Mouse (Mus musculus): ENCODE measurements around the gene S100a5. TPM values are rescaled to one million over a fixed set of nuclear protein-coding genes. Genes with fewer than 3 reads are reported as not detected.

The S100a5 gene
- polyA plus RNA-seq (2011; ENCODE audit: insufficient read length, low read depth, missing spikeins) = not detected in 2 replicates

GRCm38 (mm10) chr3:90608223-90608622 is at the start of gene S100a5:
Gene S100a5, plus strand, starts transcription at chr3:90608523.
- Histone ChIP-seq H3K4me3 (ENCODE audit: insufficient read depth, low read length) (no peak within 1 kb of the TSS), H3K27ac (ENCODE audit: insufficient read depth, low read length) (no peak within 1 kb of the TSS), H3K4me1 (ENCODE audit: control insufficient read depth, insufficient read depth, low read length) (peaks cover 26% of the 10 kb centered on the region)
- TF ChIP-seq CTCF (IDR thresholded peaks at IDR 0.05; ENCODE audit: borderline replicate concordance, insufficient read depth, low read length) (no peak), POLR2A (IDR thresholded peaks at IDR 0.05; ENCODE audit: low read depth, low read length) (no peak)

GRCm38 (mm10) chr3:90560008-90560628 is 48.2 kb upstream of the S100a5 start, which contains the start of gene S100a3:
Gene S100a3, plus strand, starts transcription at chr3:90560578.
- no peak for TF ChIP-seq CTCF (IDR thresholded peaks at IDR 0.05; ENCODE audit: borderline replicate concordance, insufficient read depth, low read length)
- no peak for TF ChIP-seq POLR2A (IDR thresholded peaks at IDR 0.05; ENCODE audit: low read depth, low read length)
- H3K4me1 ChIP-seq (ENCODE audit: control insufficient read depth, insufficient read depth, low read length) = no peaks in the 10 kb centered on the region
- H3K4me3 ChIP-seq (ENCODE audit: insufficient read depth, low read length) = no peak within 1 kb of the TSS
- H3K27ac ChIP-seq (ENCODE audit: insufficient read depth, low read length) = no peak within 1 kb of the TSS

GRCm38 (mm10) chr3:90574691-90575090 is 33.6 kb upstream of the S100a5 start:
- Histone ChIP-seq H3K27ac (ENCODE audit: insufficient read depth, low read length) (peak overlapping the region; percentile 49), H3K4me1 (ENCODE audit: control insufficient read depth, insufficient read depth, low read length) (peaks cover 9% of the 10 kb centered on the region), H3K4me3 (ENCODE audit: insufficient read depth, low read length) (no peak overlapping the region)
- TF ChIP-seq CTCF (IDR thresholded peaks at IDR 0.05; ENCODE audit: borderline replicate concordance, insufficient read depth, low read length) (no peak), POLR2A (IDR thresholded peaks at IDR 0.05; ENCODE audit: low read depth, low read length) (no peak)

GRCm38 (mm10) chr3:90575320-90575719 is 33.0 kb upstream of the S100a5 start:
- Histone ChIP-seq H3K4me1 (ENCODE audit: control insufficient read depth, insufficient read depth, low read length) (peaks cover 9% of the 10 kb centered on the region), H3K4me3 (ENCODE audit: insufficient read depth, low read length) (no peak overlapping the region), H3K27ac (ENCODE audit: insufficient read depth, low read length) (peak overlapping the region; percentile 64; the same call in 1 of the 2 replicates)
- TF ChIP-seq POLR2A (IDR thresholded peaks at IDR 0.05; ENCODE audit: low read depth, low read length) (no peak), CTCF (IDR thresholded peaks at IDR 0.05; ENCODE audit: borderline replicate concordance, insufficient read depth, low read length) (no peak)

- no peak for TF ChIP-seq CTCF (IDR thresholded peaks at IDR 0.05; ENCODE audit: borderline replicate concordance, insufficient read depth, low read length)
- no peak for TF ChIP-seq POLR2A (IDR thresholded peaks at IDR 0.05; ENCODE audit: low read depth, low read length)
- Histone ChIP-seq H3K4me3 (ENCODE audit: insufficient read depth, low read length) (no peak overlapping the region), H3K27ac (ENCODE audit: insufficient read depth, low read length) (no peak overlapping the region), H3K4me1 (ENCODE audit: control insufficient read depth, insufficient read depth, low read length) (peaks cover 9% of the 10 kb centered on the region)
These were observed 31.8 kb upstream of the S100a5 start for GRCm38 (mm10) chr3:90576351-90577001.

GRCm38 (mm10) chr3:90579433-90579832 is 28.9 kb upstream of the S100a5 start:
- H3K4me1 ChIP-seq (ENCODE audit: control insufficient read depth, insufficient read depth, low read length) = peaks cover 9% of the 10 kb centered on the region
- TF ChIP-seq CTCF (IDR thresholded peaks at IDR 0.05; ENCODE audit: borderline replicate concordance, insufficient read depth, low read length) = no peak
- 0 out of 2 replicates have a peak overlapping the region, but pooled peaks have one; percentile 13 for H3K27ac ChIP-seq (ENCODE audit: insufficient read depth, low read length)
- H3K4me3 ChIP-seq (ENCODE audit: insufficient read depth, low read length) = no peak overlapping the region

- TF ChIP-seq CTCF (IDR thresholded peaks at IDR 0.05; ENCODE audit: borderline replicate concordance, insufficient read depth, low read length) (no peak), POLR2A (IDR thresholded peaks at IDR 0.05; ENCODE audit: low read depth, low read length) (no peak)
- Histone ChIP-seq H3K4me1 (ENCODE audit: control insufficient read depth, insufficient read depth, low read length) (peaks cover 8% of the 10 kb centered on the region), H3K4me3 (ENCODE audit: insufficient read depth, low read length) (no peak overlapping the region), H3K27ac (ENCODE audit: insufficient read depth, low read length) (no peak overlapping the region)
These were observed 27.2 kb upstream of the S100a5 start for GRCm38 (mm10) chr3:90581141-90581540.

GRCm38 (mm10) chr3:90582156-90582555 is 26.2 kb upstream of the S100a5 start:
- TF ChIP-seq CTCF (IDR thresholded peaks at IDR 0.05; ENCODE audit: borderline replicate concordance, insufficient read depth, low read length) = no peak
- TF ChIP-seq POLR2A (IDR thresholded peaks at IDR 0.05; ENCODE audit: low read depth, low read length) = no peak
- no peak overlapping the region for H3K27ac ChIP-seq (ENCODE audit: insufficient read depth, low read length)
- no peak overlapping the region for H3K4me3 ChIP-seq (ENCODE audit: insufficient read depth, low read length)
- H3K4me1 ChIP-seq (ENCODE audit: control insufficient read depth, insufficient read depth, low read length) = peaks cover 9% of the 10 kb centered on the region

- TF ChIP-seq POLR2A (IDR thresholded peaks at IDR 0.05; ENCODE audit: low read depth, low read length) (no peak), CTCF (IDR thresholded peaks at IDR 0.05; ENCODE audit: borderline replicate concordance, insufficient read depth, low read length) (no peak)
- Histone ChIP-seq H3K27ac (ENCODE audit: insufficient read depth, low read length) (no peak overlapping the region), H3K4me1 (ENCODE audit: control insufficient read depth, insufficient read depth, low read length) (peaks cover 12% of the 10 kb centered on the region), H3K4me3 (ENCODE audit: insufficient read depth, low read length) (no peak overlapping the region)
These were observed 25.8 kb upstream of the S100a5 start for GRCm38 (mm10) chr3:90582556-90582955.

GRCm38 (mm10) chr3:90583893-90584292 is 24.4 kb upstream of the S100a5 start:
- TF ChIP-seq POLR2A (IDR thresholded peaks at IDR 0.05; ENCODE audit: low read depth, low read length) (no peak), CTCF (IDR thresholded peaks at IDR 0.05; ENCODE audit: borderline replicate concordance, insufficient read depth, low read length) (no peak)
- H3K27ac ChIP-seq (ENCODE audit: insufficient read depth, low read length) = no peak overlapping the region
- peaks cover 16% of the 10 kb centered on the region for H3K4me1 ChIP-seq (ENCODE audit: control insufficient read depth, insufficient read depth, low read length)
- H3K4me3 ChIP-seq (ENCODE audit: insufficient read depth, low read length) = no peak overlapping the region
